ENCODE assay signal across 10 mouse cellular contexts in genomic region chr16:32650974-32651618, GRCm38 (mm10). TPM values are rescaled to one million over a fixed set of nuclear protein-coding genes. Genes with fewer than 3 reads are reported as not detected.
A peak's percentile ranks its signal among the peaks of the same experiment; 100 is the strongest.
DNase-seq lines count a peak whose midpoint lies in the region; TF ChIP-seq lines count a peak whose summit lies in the region.
"Had no signal": no experiment of that assay in that cellular context is flagged by ENCODE, and none has a peak within 500 bp of the region (broad histone marks: within the 10 kb centered on the region; RNA-seq: fewer than 3 reads in every experiment).

No protein-coding gene starts in this region.

- peak overlapping the region; percentile 55 for H3K27ac ChIP-seq in gastrocnemius, adult 2 months
- H3K27ac ChIP-seq in testis, adult 2 months (ENCODE audit: control insufficient read depth, insufficient read depth, low read depth, low read length), result peak overlapping the region; percentile 48; the same call in 1 of the 2 replicates
- H3K27ac ChIP-seq: forebrain, embryonic 12.5 days; neural tube, embryonic 12.5 days had no signal

- no peak overlapping the region for H3K4me3 ChIP-seq in gastrocnemius, adult 2 months
- no peak overlapping the region for H3K4me3 ChIP-seq in testis, adult 2 months (ENCODE audit: control insufficient read depth, low read depth, low read length)
- H3K4me3 ChIP-seq: forebrain, embryonic 12.5 days; neural tube, embryonic 12.5 days had no signal

- H3K4me1 ChIP-seq in testis, adult 2 months (ENCODE audit: control insufficient read depth, insufficient read depth, low read length), result peaks cover 3% of the 10 kb centered on the region; the same call in 1 of the 2 replicates

- no peak for TF ChIP-seq CTCF in gastrocnemius, adult 2 months (IDR thresholded peaks at IDR 0.05)
- no peak for TF ChIP-seq CTCF in testis, adult 2 months (IDR thresholded peaks at IDR 0.05; ENCODE audit: control insufficient read depth, insufficient read depth, insufficient replicate concordance, low read depth, low read length)

- no peaks in the 10 kb centered on the region for H3K36me3 ChIP-seq in testis, adult 2 months (ENCODE audit: control insufficient read depth, insufficient read depth, low read length)
- H3K36me3 ChIP-seq: forebrain, embryonic 12.5 days; neural tube, embryonic 12.5 days had no signal

- no peak for DNase-seq in gastrocnemius, adult 2 months
- DNase-seq in gastrocnemius, adult 8-10 months (ENCODE audit: low spot score in 2 of 2), result no peak
- DNase-seq in testis, postnatal 14 days (ENCODE audit: low spot score), result no peak
- peak; percentile 69 for DNase-seq in lung, postnatal 25 days (ENCODE audit: low spot score)
- peak; percentile 57 to 66 for DNase-seq in thymus, postnatal 36 days
- DNase-seq in cerebellum, postnatal 14 days, result no peak
- no peak for DNase-seq in c-Kit-positive CD71-positive TER-119-positive erythroid progenitor cells, embryonic 14.5 days (ENCODE audit: low spot score)

- intact Hi-C loops in gastrocnemius, adult 2 months (cut with DNase I), result no loop called here

- H3K27me3 ChIP-seq in testis, adult 2 months (ENCODE audit: control insufficient read depth, insufficient read depth, low read length), result no peaks in the 10 kb centered on the region
- H3K27me3 ChIP-seq: forebrain, embryonic 12.5 days; neural tube, embryonic 12.5 days had no signal

- no peak for TF ChIP-seq POLR2A in testis, adult 2 months (IDR thresholded peaks at IDR 0.05; ENCODE audit: control insufficient read depth, low read depth, low read length)

RNA-seq across cellular contexts. Expression of gene Tnk2, which starts 7.4 kb away (rescaled TPM):
- 10 to 100 TPM; 48.4 to 54.4 TPM for total RNA-seq in gastrocnemius, adult 2 months (2021)
- total RNA-seq in gastrocnemius, adult 8-10 months (2022), result 10 to 100 TPM; 43.7 to 58.1 (median 46.2) TPM
- 21.4 and 23.4 TPM in 2 replicates for polyA plus RNA-seq in testis, adult 2 months (2012; rRNA removed)

RNA-seq across cellular contexts. Expression of gene Tfrc, which starts 42.4 kb away (rescaled TPM):
- 100 to 1,000 TPM in 1 of 2 experiments, 10 to 100 TPM in 1; 77.4 to 174 TPM for total RNA-seq in gastrocnemius, adult 2 months (2021)
- 10 to 100 TPM; 46.2 to 82.1 (median 70.2) TPM for total RNA-seq in gastrocnemius, adult 8-10 months (2022)
- 3.7 and 5.5 TPM in 2 replicates for polyA plus RNA-seq in testis, adult 2 months (2012; rRNA removed)

Comparison
In these comparisons a context has a peak if more than half of its experiments do, and no peak if none do; other contexts are left out.
1. DNase-seq: peak in lung, postnatal 25 days (single experiment) and thymus, postnatal 36 days (2 of 2); none in gastrocnemius, adult 2 months (single experiment), gastrocnemius, adult 8-10 months (0 of 2), testis, postnatal 14 days (single experiment), cerebellum, postnatal 14 days (0 of 2) and c-Kit-positive CD71-positive TER-119-positive erythroid progenitor cells, embryonic 14.5 days (single experiment).